ENCODE assay signal across 13 mouse cellular contexts in genomic region chr6:37951306-37951705, GRCm38 (mm10).
"Had no signal": no experiment of that assay in that cellular context is flagged by ENCODE, and none has a peak within 500 bp of the region (broad histone marks: within the 10 kb centered on the region; RNA-seq: fewer than 3 reads in every experiment).

No protein-coding gene starts in this region.

- DNase-seq: lung, adult 18-20 months; lung, embryonic 14.5 days; lung, postnatal 10 days; lung, postnatal 4 days; midbrain, embryonic 14.5 days; retina, postnatal 1 day; right cerebral cortex, adult 18-20 months; right cerebral cortex, postnatal 25 days; right cerebral cortex, postnatal 4 days; spleen, adult 18-20 months; thymus, adult 18-20 months; thymus, postnatal 14 days; thymus, postnatal 36 days had no signal
